Mouse (Mus musculus) liver, adult 2 months (tissue): Measurements from ENCODE around the gene Clpb.

Source experiments
- CTCF ChIP-seq: fragments of 200-500 bp; IDR thresholded peaks from 2 replicates; pipeline ENCODE4 v1.5.1; 2011; ENCODE audit warnings: low read depth, low read length, control low read depth
- POLR2A ChIP-seq: fragments of 200-500 bp; IDR thresholded peaks from 2 replicates; pipeline ENCODE4 v1.6.1; 2011; ENCODE audit warnings: low read length, control low read depth; ENCODE audit not compliant: insufficient read depth; ENCODE audit errors: extremely low read depth

DNA sequence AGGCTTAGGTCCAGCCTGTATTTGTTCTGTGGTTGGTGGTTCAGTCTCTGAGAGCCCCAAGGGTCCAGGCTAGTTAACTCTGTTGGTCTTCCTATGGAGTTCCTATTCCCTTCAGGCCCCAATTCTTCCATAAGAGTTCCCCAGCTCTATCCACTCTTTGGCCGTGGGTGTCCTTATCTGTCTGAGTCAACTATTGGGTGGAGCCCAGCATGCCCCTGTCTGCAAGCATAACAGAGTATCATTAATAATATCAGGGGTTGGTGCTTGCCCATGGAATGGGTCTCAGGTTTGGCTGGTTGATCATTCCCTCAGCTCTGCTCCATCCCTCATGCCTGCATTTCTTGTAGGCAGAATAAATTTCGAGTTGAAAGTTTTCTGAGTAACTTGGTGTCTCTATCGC, 74.3 kb downstream of the Clpb start:
- TF ChIP-seq CTCF (no peak), POLR2A (no peak)
